Mouse (Mus musculus) kidney, postnatal 0 days (tissue): Measurements from ENCODE around the gene Syt9. TPM values are rescaled to one million over a fixed set of nuclear protein-coding genes. Genes with fewer than 3 reads are reported as not detected.
"Not testable (repeated sequence)": the region's sequence is repeated elsewhere in the genome, so short reads cannot be mapped to it uniquely, and the experiment has no call there.

Experiments
- ATAC-seq: fragments of 200-750 bp; cut with Nextera tagmentation; replicated peaks from 2 replicates; pipeline ENCODE4 v1.8.0; 2017; ENCODE audit warnings: low read depth, moderate number of reproducible peaks, moderate TSS enrichment, moderate library complexity; ENCODE audit not compliant: low FRiP score
- DNase-seq: peaks from one replicate; pipeline ENCODE4 v3.0.0-alpha.2; 2016; ENCODE audit warnings: low spot score
- H3K27ac ChIP-seq: fragments of 300-500 bp; sonication (generic); 2 replicates; pipeline ENCODE4 v1.5.1; 2014; ENCODE audit warnings: mild to moderate bottlenecking
- H3K27me3 ChIP-seq: fragments of 300-500 bp; sonication (generic); 2 replicates; pipeline ENCODE4 v1.6.1; 2014; ENCODE audit warnings: low read length, mixed read lengths; ENCODE audit not compliant: insufficient read depth
- H3K36me3 ChIP-seq: fragments of 300-500 bp; sonication (generic); 2 replicates; pipeline ENCODE4 v1.6.1; 2014; ENCODE audit warnings: low read length, mixed read lengths; ENCODE audit not compliant: insufficient read depth
- H3K4me1 ChIP-seq: fragments of 300-500 bp; sonication (generic); replicated peaks from 2 replicates; pipeline ENCODE4 v1.6.1; 2014; ENCODE audit warnings: antibody characterized with exemption, low read length, mixed read lengths; ENCODE audit not compliant: insufficient read depth
- H3K4me2 ChIP-seq: fragments of 300-500 bp; sonication (generic); 2 replicates; pipeline ENCODE4 v1.6.1; 2014; ENCODE audit warnings: mild to moderate bottlenecking, low read length, moderate library complexity, mixed read lengths
- H3K4me3 ChIP-seq: fragments of 300-500 bp; sonication (generic); replicated peaks from 2 replicates; pipeline ENCODE4 v1.5.1; 2014; ENCODE audit warnings: low read depth, low read length
- H3K9ac ChIP-seq: fragments of 300-500 bp; sonication (generic); 2 replicates; pipeline ENCODE4 v1.6.1; 2014; ENCODE audit warnings: low read depth, low read length
- H3K9me3 ChIP-seq: fragments of 300-500 bp; sonication (generic); replicated peaks from 2 replicates; pipeline ENCODE4 v1.6.1; 2016; ENCODE audit warnings: low read length, inconsistent platforms, mixed read lengths
- CTCF ChIP-seq: IDR thresholded peaks from 2 replicates; pipeline ENCODE4 v1.5.1; 2016; ENCODE audit warnings: antibody characterized with exemption, low read depth, mild to moderate bottlenecking, moderate library complexity
- WGBS: fragments of 180-500 bp; shearing (Covaris S2); extraction: QIAGEN DNeasy Blood & Tissue Kit; methylation state at CpG from one replicate; pipeline ENCODE4 v1.1.7; 2014; 5-methylcytosine and 5-hydroxymethylcytosine counted together
- polyA plus RNA-seq: library from polyadenylated mRNA; unstranded; fragments of >200 nt; fragmentation: Nextera tagmentation; extraction: Ambion mirVana; gene quantifications from 2 replicates; pipeline ENCODE4 v1.2.1, GENCODE M21; 2015

Gene Syt9
- polyA plus RNA-seq, 1 experiment from 2014 or later: 3.2 TPM

- no peaks in the 10 kb centered on the region for H3K36me3 ChIP-seq
- no peaks in the 10 kb centered on the region for H3K9me3 ChIP-seq
- H3K4me2 ChIP-seq: no peak overlapping the region
- ATAC-seq: no peak
- TF ChIP-seq CTCF: no peak
- H3K9ac ChIP-seq: no peak overlapping the region
- no peak overlapping the region for H3K27ac ChIP-seq
- H3K27me3 ChIP-seq: no peaks in the 10 kb centered on the region
- H3K4me3 ChIP-seq: no peak overlapping the region
- 34% methylated on average over 7 of the region's 7 CpGs for WGBS
- H3K4me1 ChIP-seq: no peaks in the 10 kb centered on the region
- DNase-seq: peak; percentile 2
These were observed 108.7 kb downstream of the Syt9 start for GRCm38 (mm10) chr7:107478979-107479965.

GRCm38 (mm10) chr7:107485709-107486108 is 115.2 kb downstream of the Syt9 start:
- not testable (repeated sequence) for H3K9me3 ChIP-seq, H3K4me1 ChIP-seq, ATAC-seq, H3K36me3 ChIP-seq, H3K4me3 ChIP-seq, H3K27ac ChIP-seq, H3K27me3 ChIP-seq, DNase-seq, H3K9ac ChIP-seq, H3K4me2 ChIP-seq
- 94% methylated on average over 2 of the region's 2 CpGs for WGBS

- no peak for ATAC-seq
- H3K9me3 ChIP-seq: no peaks in the 10 kb centered on the region
- no peak overlapping the region for H3K27ac ChIP-seq
- H3K36me3 ChIP-seq: no peaks in the 10 kb centered on the region
- no peak overlapping the region for H3K4me2 ChIP-seq
- H3K4me1 ChIP-seq: no peaks in the 10 kb centered on the region
- no peak overlapping the region for H3K4me3 ChIP-seq
- DNase-seq: no peak
- TF ChIP-seq CTCF: no peak
- H3K9ac ChIP-seq: no peak overlapping the region
- no peaks in the 10 kb centered on the region for H3K27me3 ChIP-seq
These were observed 124.9 kb downstream of the Syt9 start for GRCm38 (mm10) chr7:107495428-107495827.

- H3K4me2 ChIP-seq: no peak overlapping the region
- H3K27me3 ChIP-seq: no peaks in the 10 kb centered on the region
- TF ChIP-seq CTCF: no peak
- no peaks in the 10 kb centered on the region for H3K9me3 ChIP-seq
- H3K4me1 ChIP-seq: no peaks in the 10 kb centered on the region
- ATAC-seq (no peak), DNase-seq (no peak)
- WGBS: 70% methylated on average over 7 of the region's 7 CpGs
- no peaks in the 10 kb centered on the region for H3K36me3 ChIP-seq
- no peak overlapping the region for H3K4me3 ChIP-seq
- no peak overlapping the region for H3K27ac ChIP-seq
- no peak overlapping the region for H3K9ac ChIP-seq
These were observed 126.4 kb downstream of the Syt9 start for GRCm38 (mm10) chr7:107496923-107497322.

- Histone ChIP-seq H3K4me2 (no peak overlapping the region), H3K4me3 (no peak overlapping the region), H3K9me3 (no peaks in the 10 kb centered on the region), H3K27ac (no peak overlapping the region), H3K27me3 (no peaks in the 10 kb centered on the region), H3K4me1 (no peaks in the 10 kb centered on the region), H3K9ac (no peak overlapping the region), H3K36me3 (no peaks in the 10 kb centered on the region)
- DNase-seq (no peak), ATAC-seq (no peak)
- no peak for TF ChIP-seq CTCF
- 72% methylated on average over 7 of the region's 7 CpGs for WGBS
These were observed 130.1 kb downstream of the Syt9 start for GRCm38 (mm10) chr7:107500641-107501040.

GRCm38 (mm10) chr7:107504761-107505712 is 134.5 kb downstream of the Syt9 start:
- no peak overlapping the region for H3K27ac ChIP-seq
- H3K36me3 ChIP-seq: no peaks in the 10 kb centered on the region
- no peaks in the 10 kb centered on the region for H3K4me1 ChIP-seq
- TF ChIP-seq CTCF: no peak
- H3K4me2 ChIP-seq: no peak overlapping the region
- H3K27me3 ChIP-seq: no peaks in the 10 kb centered on the region
- DNase-seq (no peak), ATAC-seq (no peak)
- no peak overlapping the region for H3K9ac ChIP-seq
- H3K4me3 ChIP-seq: no peak overlapping the region
- no peaks in the 10 kb centered on the region for H3K9me3 ChIP-seq
- 68% methylated on average over 5 of the region's 5 CpGs for WGBS
